8 mouse cellular contexts compared by ENCODE assay signal in genomic region chr5:123343707-123344627, GRCm38 (mm10). TPM values are rescaled to one million over a fixed set of nuclear protein-coding genes. Genes with fewer than 3 reads are reported as not detected.
DNase-seq lines count a peak whose midpoint lies in the region; ATAC-seq lines count a peak whose summit lies in the region.

Gene Bcl7a (plus strand): TSS chr5:123343834.

- no peaks in the 10 kb centered on the region for H3K36me3 ChIP-seq in hindbrain, embryonic 13.5 days

- peak within 1 kb of the TSS; percentile 92 for H3K4me2 ChIP-seq in hindbrain, embryonic 13.5 days

- no peaks in the 10 kb centered on the region for H3K9me3 ChIP-seq in hindbrain, embryonic 13.5 days

- peak within 1 kb of the TSS; percentile 77 for H3K4me3 ChIP-seq in hindbrain, embryonic 13.5 days

- H3K27me3 ChIP-seq in hindbrain, embryonic 13.5 days, result no peaks in the 10 kb centered on the region

- ATAC-seq in hindbrain, embryonic 13.5 days (ENCODE audit: low FRiP score), result peak; percentile 86

- H3K9ac ChIP-seq in hindbrain, embryonic 13.5 days, result peak within 1 kb of the TSS; percentile 92

- H3K4me1 ChIP-seq in hindbrain, embryonic 13.5 days (replicated peaks), result peaks cover 35% of the 10 kb centered on the region

- H3K27ac ChIP-seq in hindbrain, embryonic 13.5 days, result peak within 1 kb of the TSS; percentile 98

- peak; percentile 89 for DNase-seq in R1 (ENCODE audit: low read depth, low spot score)
- DNase-seq in cerebellum, postnatal 14 days, result peak; percentile 95 to 96
- peak; percentile 92 to 93 for DNase-seq in frontal cortex, postnatal 25 days (ENCODE audit: low spot score in 2 of 2)
- peak; percentile 94 to 95 for DNase-seq in layer of hippocampus, postnatal 14 days (ENCODE audit: low spot score in 2 of 2)
- DNase-seq in lung, postnatal 10 days, result peak; percentile 92
- DNase-seq in ovary, postnatal 36 days (ENCODE audit: low spot score), result peak; percentile 90
- DNase-seq in thymus, postnatal 14 days, result peak; percentile 94

- under 1% methylated on average over 69 of the region's 69 CpGs for WGBS in hindbrain, embryonic 13.5 days

RNA-seq across cellular contexts. Expression of gene Bcl7a, which starts in this region (rescaled TPM):
- polyA plus RNA-seq in hindbrain, embryonic 13.5 days (2015; fragmentation: Nextera tagmentation; extraction: Ambion mirVana), result 47.1 and 48.6 TPM in 2 replicates
- 10 to 100 TPM; 66.9 TPM for total RNA-seq in layer of hippocampus, postnatal 14 days (2021)

Comparison
In these comparisons a context has a peak if more than half of its experiments do, and no peak if none do; other contexts are left out.
1. Peak in every context shown above with its lines: DNase-seq, ATAC-seq, H3K4me3 ChIP-seq and H3K27ac ChIP-seq.